Mouse (Mus musculus): Measurements from ENCODE around the gene Kcnv2.
A peak's percentile ranks its signal among the peaks of the same experiment; 100 is the strongest.

Gene Kcnv2

GRCm38 (mm10) chr19:27322281-27322680 lies at the start of gene Kcnv2:
TSS of gene Kcnv2 (plus strand) at chr19:27322588.
- no peak for DNase-seq

- no peak for DNase-seq
These were observed 49.0 kb upstream of the Kcnv2 start for GRCm38 (mm10) chr19:27273385-27273784.

GRCm38 (mm10) chr19:27274382-27274781 lies 48.0 kb upstream of the Kcnv2 start:
- no peak for DNase-seq

GRCm38 (mm10) chr19:27279174-27279573 lies 43.2 kb upstream of the Kcnv2 start:
- DNase-seq = no peak

- DNase-seq = no peak
These were observed 12.3 kb upstream of the Kcnv2 start for GRCm38 (mm10) chr19:27310039-27310438.

GRCm38 (mm10) chr19:27311311-27311710 lies 11.1 kb upstream of the Kcnv2 start:
- no peak for DNase-seq

GRCm38 (mm10) chr19:27312266-27313079 lies 9.9 kb upstream of the Kcnv2 start:
- DNase-seq = peak; percentile 33

GRCm38 (mm10) chr19:27313080-27313413 lies 9.3 kb upstream of the Kcnv2 start:
- no peak for DNase-seq

- DNase-seq = no peak
These were observed 5.8 kb upstream of the Kcnv2 start for GRCm38 (mm10) chr19:27316313-27317258.

GRCm38 (mm10) chr19:27317337-27317736 lies 5.1 kb upstream of the Kcnv2 start:
- DNase-seq = no peak

- DNase-seq = no peak
These were observed 681 bp downstream of the Kcnv2 start for GRCm38 (mm10) chr19:27322911-27323627.

- no peak for DNase-seq
These were observed 3.2 kb downstream of the Kcnv2 start for GRCm38 (mm10) chr19:27325558-27325957.

- DNase-seq = no peak
These were observed 5.2 kb downstream of the Kcnv2 start for GRCm38 (mm10) chr19:27327569-27327968.

GRCm38 (mm10) chr19:27328166-27328565 lies 5.8 kb downstream of the Kcnv2 start:
- no peak for DNase-seq

GRCm38 (mm10) chr19:27328644-27329043 lies 6.3 kb downstream of the Kcnv2 start:
- peak; percentile 50 for DNase-seq

GRCm38 (mm10) chr19:27332207-27332794 lies 9.9 kb downstream of the Kcnv2 start:
- no peak for DNase-seq

- DNase-seq = no peak
These were observed 13.9 kb downstream of the Kcnv2 start for GRCm38 (mm10) chr19:27336126-27336917.

GRCm38 (mm10) chr19:27346501-27346900 lies 24.1 kb downstream of the Kcnv2 start:
- no peak for DNase-seq

- DNase-seq = no peak
These were observed 29.3 kb downstream of the Kcnv2 start for GRCm38 (mm10) chr19:27351700-27352099.

GRCm38 (mm10) chr19:27360381-27360780 lies 38.0 kb downstream of the Kcnv2 start:
- no peak for DNase-seq

- DNase-seq = no peak
These were observed 41.5 kb downstream of the Kcnv2 start for GRCm38 (mm10) chr19:27363891-27364290.

- DNase-seq = peak; percentile 28
These were observed 42.1 kb downstream of the Kcnv2 start for GRCm38 (mm10) chr19:27364521-27364931.
